Mouse (Mus musculus) spleen, adult 2 months (tissue): Measurements from ENCODE around the gene Polr2a.

ENCODE experiments used
- CTCF ChIP-seq: fragments of 200-500 bp; IDR thresholded peaks from 2 replicates; pipeline ENCODE4 v1.5.1; 2011; ENCODE audit warnings: mild to moderate bottlenecking, inconsistent platforms; ENCODE audit not compliant: insufficient read depth, insufficient read length, insufficient replicate concordance; ENCODE audit errors: extremely low read depth
- POLR2A ChIP-seq: fragments of 200-500 bp; IDR thresholded peaks from 2 replicates; pipeline ENCODE4 v1.6.1; 2011; ENCODE audit warnings: low read depth, low read length, inconsistent platforms

DNA sequence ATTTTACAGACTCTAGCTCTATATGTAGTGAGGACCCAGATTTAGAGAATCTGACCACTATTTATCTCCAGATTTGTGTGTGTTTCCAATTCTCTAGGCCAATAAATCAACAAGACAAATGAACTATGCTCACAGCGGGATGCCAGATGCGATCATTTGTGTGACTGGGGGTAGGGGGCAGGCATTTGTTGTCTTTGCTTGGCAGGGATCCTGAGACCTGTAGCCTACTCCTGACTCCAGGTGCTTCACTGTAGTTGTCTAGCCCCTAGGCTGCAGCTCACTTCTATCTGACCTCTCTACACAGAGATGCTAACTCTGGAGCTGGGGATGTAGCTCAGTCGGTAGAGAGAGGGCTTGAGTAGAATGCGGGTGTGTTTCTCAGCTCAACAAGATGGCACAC is 23.4 kb upstream of the Polr2a start:
- no peak for TF ChIP-seq POLR2A
- no peak for TF ChIP-seq CTCF
